Comparison of ENCODE assay signal across 9 mouse cellular contexts in genomic region chr2:181677096-181677754, GRCm38 (mm10). TPM values are rescaled to one million over a fixed set of nuclear protein-coding genes. Genes with fewer than 3 reads are reported as not detected.
A peak's percentile ranks its signal among the peaks of the same experiment; 100 is the strongest.
DNase-seq lines count a peak whose midpoint lies in the region; ATAC-seq and TF ChIP-seq lines count a peak whose summit lies in the region.
"Had no signal": no experiment of that assay in that cellular context is flagged by ENCODE, and none has a peak within 500 bp of the region (broad histone marks: within the 10 kb centered on the region; RNA-seq: fewer than 3 reads in every experiment).

No protein-coding gene starts in this region.

- WGBS in heart, embryonic 13.5 days: 50% methylated on average over 5 of the region's 5 CpGs
- WGBS in stomach, postnatal 0 days: 67% methylated on average over 5 of the region's 5 CpGs

- H3K4me1 ChIP-seq in heart, embryonic 13.5 days: peaks cover 28% of the 10 kb centered on the region
- no peaks in the 10 kb centered on the region; the same call in 1 of the 2 replicates for H3K4me1 ChIP-seq in stomach, postnatal 0 days (replicated peaks; ENCODE audit: control insufficient read depth, insufficient read depth)

- H3K36me3 ChIP-seq in heart, embryonic 13.5 days: no peaks in the 10 kb centered on the region
- no peaks in the 10 kb centered on the region for H3K36me3 ChIP-seq in stomach, postnatal 0 days (ENCODE audit: control insufficient read depth, insufficient read depth, low read length)
- H3K36me3 ChIP-seq: liver, embryonic 13.5 days had no signal

- ATAC-seq in heart, embryonic 13.5 days (ENCODE audit: extremely low read depth, insufficient number of reproducible peaks, low FRiP score, low TSS enrichment): no peak
- no peak for ATAC-seq in stomach, postnatal 0 days (ENCODE audit: low FRiP score, low TSS enrichment)

- H3K9ac ChIP-seq in heart, embryonic 13.5 days: no peak overlapping the region
- H3K9ac ChIP-seq in stomach, postnatal 0 days (ENCODE audit: low read length): no peak overlapping the region; the same call in 1 of the 2 replicates
- H3K9ac ChIP-seq: liver, embryonic 13.5 days had no signal

- TF ChIP-seq EP300 in stomach, postnatal 0 days (optimal IDR thresholded peaks at IDR 0.05): no peak

- no peaks in the 10 kb centered on the region for H3K9me3 ChIP-seq in heart, embryonic 13.5 days
- no peaks in the 10 kb centered on the region for H3K9me3 ChIP-seq in stomach, postnatal 0 days (ENCODE audit: control insufficient read depth, low read length)
- H3K9me3 ChIP-seq: liver, embryonic 13.5 days had no signal

- H3K27ac ChIP-seq in heart, embryonic 13.5 days (replicated peaks): peak overlapping the region; percentile 74
- H3K27ac ChIP-seq in stomach, postnatal 0 days (replicated peaks): 0 out of 2 replicates have a peak overlapping the region, but pooled peaks have one; percentile 30
- H3K27ac ChIP-seq: liver, embryonic 13.5 days had no signal

- peak; percentile 48 for DNase-seq in MN1 (ENCODE audit: low spot score)
- DNase-seq in adrenal gland, adult 8-10 months: peak; percentile 47
- DNase-seq in kidney, postnatal 36 days: peak; percentile 71 to 76
- DNase-seq in stomach, postnatal 0 days (ENCODE audit: low spot score): no peak
- no peak for DNase-seq in right cerebral cortex, postnatal 36 days (ENCODE audit: low spot score in 2 of 2)
- no peak for DNase-seq in cerebellum, postnatal 25 days
- no peak for DNase-seq in frontal cortex, postnatal 25 days (ENCODE audit: low spot score in 2 of 2)
- DNase-seq: liver, embryonic 13.5 days had no signal

- H3K4me2 ChIP-seq in heart, embryonic 13.5 days: no peak overlapping the region
- H3K4me2 ChIP-seq in stomach, postnatal 0 days (replicated peaks; ENCODE audit: low read depth): no peak overlapping the region
- H3K4me2 ChIP-seq: liver, embryonic 13.5 days had no signal

- H3K4me3 ChIP-seq in heart, embryonic 13.5 days: no peak overlapping the region
- no peak overlapping the region for H3K4me3 ChIP-seq in stomach, postnatal 0 days (ENCODE audit: low read depth, low read length)
- H3K4me3 ChIP-seq: liver, embryonic 13.5 days had no signal

- TF ChIP-seq CTCF in stomach, postnatal 0 days (IDR thresholded peaks at IDR 0.05; ENCODE audit: low read depth): no peak

- peaks cover 28% of the 10 kb centered on the region for H3K27me3 ChIP-seq in heart, embryonic 13.5 days (replicated peaks)
- no peaks in the 10 kb centered on the region; the same call in 1 of the 2 replicates for H3K27me3 ChIP-seq in stomach, postnatal 0 days (ENCODE audit: control insufficient read depth, insufficient read depth, low read length)

RNA-seq across cellular contexts. Expression of gene Tcea2, which starts 2.9 kb away (rescaled TPM):
- 10 to 100 TPM in 2 of 4 experiments, 1 to 10 TPM in 2; 6.6 to 16.4 (median 11.4) TPM for total RNA-seq in adrenal gland, adult 8-10 months (2022)
- 15.2 and 17.1 TPM in 2 replicates for polyA plus RNA-seq in heart, embryonic 13.5 days (2015; fragmentation: Nextera tagmentation; extraction: Ambion mirVana)
- 12.7 and 13.4 TPM in 2 replicates for polyA plus RNA-seq in stomach, postnatal 0 days (2015; fragmentation: Nextera tagmentation; extraction: Ambion mirVana)

RNA-seq across cellular contexts. Expression of gene Sox18, which starts 5.8 kb away (rescaled TPM):
- total RNA-seq in adrenal gland, adult 8-10 months (2022): 10 to 100 TPM; 19.1 to 36.7 (median 32.9) TPM
- 34.7 and 36.1 TPM in 2 replicates for polyA plus RNA-seq in heart, embryonic 13.5 days (2015; fragmentation: Nextera tagmentation; extraction: Ambion mirVana)
- polyA plus RNA-seq in stomach, postnatal 0 days (2015; fragmentation: Nextera tagmentation; extraction: Ambion mirVana): 14.0 and 14.1 TPM in 2 replicates

RNA-seq across cellular contexts. Expression of gene Rgs19, which starts 16.6 kb away (rescaled TPM):
- total RNA-seq in adrenal gland, adult 8-10 months (2022): 10 to 100 TPM; 23.7 to 26.0 (median 25.3) TPM
- 43.5 and 44.2 TPM in 2 replicates for polyA plus RNA-seq in heart, embryonic 13.5 days (2015; fragmentation: Nextera tagmentation; extraction: Ambion mirVana)
- 20.0 and 24.6 TPM in 2 replicates for polyA plus RNA-seq in stomach, postnatal 0 days (2015; fragmentation: Nextera tagmentation; extraction: Ambion mirVana)

RNA-seq across cellular contexts. Expression of gene Gm29797, which starts 20.4 kb away (rescaled TPM):
- total RNA-seq in adrenal gland, adult 8-10 months (2022): under 1 TPM in 1 of 4 experiments, not detected in 3; 0.38 TPM
- polyA plus RNA-seq in heart, embryonic 13.5 days (2015; fragmentation: Nextera tagmentation; extraction: Ambion mirVana): 0.27 TPM in 1 of 2 replicates, not detected in the other
- not detected in 2 replicates for polyA plus RNA-seq in stomach, postnatal 0 days (2015; fragmentation: Nextera tagmentation; extraction: Ambion mirVana)
- polyA plus RNA-seq: liver, embryonic 13.5 days had no signal

RNA-seq across cellular contexts. Expression of gene Lkaaear1, which starts 21.0 kb away (rescaled TPM):
- not detected for total RNA-seq in adrenal gland, adult 8-10 months (2022)
- not detected in 2 replicates for polyA plus RNA-seq in heart, embryonic 13.5 days (2015; fragmentation: Nextera tagmentation; extraction: Ambion mirVana)
- not detected in 2 replicates for polyA plus RNA-seq in stomach, postnatal 0 days (2015; fragmentation: Nextera tagmentation; extraction: Ambion mirVana)
- polyA plus RNA-seq: liver, embryonic 13.5 days had no signal

Comparison
In these comparisons a context has a peak if more than half of its experiments do, and no peak if none do; other contexts are left out.
1. DNase-seq: peak in MN1 (single experiment), adrenal gland, adult 8-10 months (single experiment) and kidney, postnatal 36 days (2 of 2); none in stomach, postnatal 0 days (single experiment), right cerebral cortex, postnatal 36 days (0 of 2), cerebellum, postnatal 25 days (0 of 2) and frontal cortex, postnatal 25 days (0 of 2).